Mouse (Mus musculus) heart, embryonic 10.5 days (tissue): Measurements from ENCODE around the gene 3110009E18Rik. TPM values are rescaled to one million over a fixed set of nuclear protein-coding genes. Genes with fewer than 3 reads are reported as not detected.

Source experiments
- DNase-seq: peaks from one replicate; pipeline ENCODE4 v3.0.0-alpha.2; 2017; ENCODE audit warnings: low spot score
- H3K27ac ChIP-seq: fragments of 300-500 bp; sonication (generic); 2 replicates; pipeline ENCODE4 v1.5.1; 2016; ENCODE audit warnings: mild to moderate bottlenecking
- H3K27me3 ChIP-seq: fragments of 300-500 bp; sonication (generic); 2 replicates; pipeline ENCODE4 v1.6.1; 2016; ENCODE audit warnings: mild to moderate bottlenecking; ENCODE audit not compliant: poor library complexity, insufficient read depth, severe bottlenecking
- H3K36me3 ChIP-seq: fragments of 300-500 bp; sonication (generic); 2 replicates; pipeline ENCODE4 v1.6.1; 2016; ENCODE audit warnings: mild to moderate bottlenecking, moderate library complexity
- H3K4me1 ChIP-seq: fragments of 300-500 bp; sonication (generic); 2 replicates; pipeline ENCODE4 v1.6.1; 2016; ENCODE audit warnings: mild to moderate bottlenecking
- H3K4me3 ChIP-seq: fragments of 300-500 bp; sonication (generic); 2 replicates; pipeline ENCODE4 v1.5.1; 2016; ENCODE audit warnings: mild to moderate bottlenecking, moderate library complexity
- H3K9me3 ChIP-seq: fragments of 300-500 bp; sonication (generic); 2 replicates; pipeline ENCODE4 v1.6.1; 2016; ENCODE audit warnings: mild to moderate bottlenecking, moderate library complexity
- WGBS: fragments of 180-500 bp; shearing (Covaris S2); methylation state at CpG from one replicate; pipeline ENCODE4 v1.1.7; 2016; 5-methylcytosine and 5-hydroxymethylcytosine counted together
- polyA plus RNA-seq: library from polyadenylated mRNA; unstranded; fragments of >200 nt; fragmentation: Nextera tagmentation; extraction: Ambion mirVana; gene quantifications from 2 replicates; pipeline ENCODE4 v1.2.1, GENCODE M21; 2016

The 3110009E18Rik gene
- polyA plus RNA-seq: 13.0 and 15.0 TPM in 2 replicates

DNA sequence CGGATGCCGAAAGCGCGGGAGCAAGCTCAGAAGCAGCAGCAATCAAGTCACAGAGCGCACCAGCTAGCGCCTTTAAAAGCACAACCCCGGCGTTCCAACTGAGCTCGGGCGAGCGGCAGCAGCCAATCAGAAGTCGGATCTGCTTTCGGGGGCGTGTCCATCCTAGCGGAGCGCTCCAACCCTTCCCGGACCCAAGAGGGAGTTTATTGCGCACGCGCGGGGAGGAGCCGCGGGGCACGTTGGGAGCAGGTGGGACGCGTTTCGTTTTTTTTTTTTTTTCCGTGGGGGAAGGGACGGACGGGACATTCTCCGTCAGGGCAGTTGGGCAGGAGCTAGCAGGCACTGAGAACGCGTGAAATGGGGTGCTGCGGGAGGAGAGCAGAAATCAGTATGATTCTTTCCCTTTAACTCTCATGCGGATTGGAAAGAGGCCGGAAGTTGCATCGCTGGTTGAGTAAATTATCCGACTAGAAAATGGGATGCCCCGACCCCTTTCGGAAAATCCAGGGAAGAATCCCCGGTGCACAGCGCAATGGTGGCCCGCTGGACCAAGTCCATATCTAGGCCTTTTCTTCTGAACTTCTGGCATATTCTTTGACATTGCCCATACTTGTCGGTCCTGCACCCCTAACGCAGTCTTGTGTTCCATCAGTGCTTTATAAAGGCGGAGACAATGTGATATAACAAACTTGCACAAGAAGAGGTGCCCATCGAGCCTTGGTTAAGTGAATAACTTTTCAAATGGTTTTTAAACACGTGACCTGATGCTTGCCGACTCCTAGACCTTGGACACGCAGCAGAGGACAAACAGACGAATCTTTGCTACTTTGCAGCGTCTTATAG is at the start of gene 3110009E18Rik, which contains the start of gene Dbi:
Gene 3110009E18Rik (plus strand): TSS at position 219 of the 843 bp plus-strand sequence.
Gene Dbi (minus strand): TSS at position 110 of the 843 bp plus-strand sequence.
- Histone ChIP-seq H3K4me1 (peaks cover 33% of the 10 kb centered on the region), H3K9me3 (no peaks in the 10 kb centered on the region), H3K27ac (peak within 1 kb of the TSS; percentile 93), H3K36me3 (peaks cover 25% of the 10 kb centered on the region), H3K27me3 (no peaks in the 10 kb centered on the region), H3K4me3 (peak within 1 kb of the TSS; percentile 74)
- DNase-seq: peak; percentile 99
- WGBS: 2% methylated on average over 52 of the region's 52 CpGs

DNA sequence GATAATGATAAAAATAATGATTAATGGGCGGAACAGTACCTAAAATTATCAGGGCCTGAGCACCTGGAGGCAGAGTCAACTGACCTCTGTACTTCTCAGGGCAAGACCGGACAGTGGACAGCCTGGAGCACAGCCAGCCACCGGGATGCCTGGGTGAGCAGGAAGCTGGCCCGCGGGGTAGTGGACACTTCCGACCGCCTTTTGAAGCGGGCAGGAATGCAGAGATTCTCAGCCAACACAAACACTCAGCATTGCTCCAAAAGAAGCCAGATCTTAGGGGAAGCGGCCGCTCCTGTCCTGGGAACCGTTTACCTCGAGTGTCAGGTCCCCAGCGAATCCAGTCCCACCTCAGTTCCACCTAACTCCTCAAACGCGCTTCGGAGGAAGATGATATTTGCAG is 48.1 kb upstream of the 3110009E18Rik start:
- DNase-seq: no peak
- Histone ChIP-seq H3K4me1 (peaks cover 53% of the 10 kb centered on the region), H3K27ac (peak overlapping the region; percentile 78; the same call in 1 of the 2 replicates), H3K27me3 (peaks cover 24% of the 10 kb centered on the region), H3K4me3 (peak overlapping the region; percentile 57), H3K36me3 (0 out of 2 replicates have a peak, but pooled peaks cover 2% of the 10 kb centered on the region), H3K9me3 (no peaks in the 10 kb centered on the region)
- 6% methylated on average over 16 of the region's 16 CpGs for WGBS

DNA sequence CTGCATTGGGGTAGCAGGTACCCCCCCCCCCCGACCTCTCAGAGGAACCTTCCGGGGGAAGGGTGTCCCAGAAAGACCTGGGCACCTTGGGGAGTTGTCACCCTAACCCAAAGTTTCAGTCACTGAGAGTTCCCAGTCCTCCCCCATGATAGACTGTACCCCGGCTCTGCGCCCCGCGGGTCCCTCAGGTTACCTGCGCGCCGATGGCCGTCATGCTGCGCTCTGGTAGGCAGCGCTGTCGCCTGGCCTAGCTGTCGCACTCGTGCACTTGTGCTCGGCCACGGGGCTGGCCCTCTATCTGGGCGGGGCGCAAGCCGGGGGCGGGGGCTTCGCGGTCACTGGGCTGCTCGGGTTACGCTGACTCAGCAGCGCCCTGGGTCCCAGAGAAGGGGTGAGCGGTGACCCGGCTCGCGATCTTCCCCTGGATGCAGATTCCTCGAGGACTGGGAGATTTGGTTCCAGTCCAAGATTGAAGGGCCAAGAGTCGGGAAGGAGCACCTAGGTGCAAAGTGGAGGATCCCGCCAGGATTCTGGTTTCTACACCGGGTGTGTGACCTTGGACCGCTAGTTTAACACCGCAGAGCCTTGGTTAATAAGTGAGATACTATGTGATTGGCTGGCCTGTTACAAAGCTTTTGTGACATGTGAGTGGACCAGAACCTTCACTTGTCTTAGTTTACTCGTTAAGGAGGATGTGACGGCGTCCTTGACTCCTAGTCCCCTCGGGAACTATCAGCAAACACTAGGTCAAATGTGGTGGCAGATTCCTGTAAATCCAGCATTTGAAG is 47.3 kb upstream of the 3110009E18Rik start, which contains the start of gene Tmem37:
Gene Tmem37 (minus strand): TSS at position 556 of the 788 bp plus-strand sequence.
- H3K36me3 ChIP-seq: no peaks in the 10 kb centered on the region
- peak within 1 kb of the TSS; percentile 57 for H3K4me3 ChIP-seq
- no peaks in the 10 kb centered on the region for H3K9me3 ChIP-seq
- peak; percentile 91 for DNase-seq
- H3K27ac ChIP-seq: peak within 1 kb of the TSS; percentile 78
- 2% methylated on average over 40 of the region's 40 CpGs for WGBS
- H3K27me3 ChIP-seq: peaks cover 24% of the 10 kb centered on the region
- peaks cover 55% of the 10 kb centered on the region for H3K4me1 ChIP-seq

DNA sequence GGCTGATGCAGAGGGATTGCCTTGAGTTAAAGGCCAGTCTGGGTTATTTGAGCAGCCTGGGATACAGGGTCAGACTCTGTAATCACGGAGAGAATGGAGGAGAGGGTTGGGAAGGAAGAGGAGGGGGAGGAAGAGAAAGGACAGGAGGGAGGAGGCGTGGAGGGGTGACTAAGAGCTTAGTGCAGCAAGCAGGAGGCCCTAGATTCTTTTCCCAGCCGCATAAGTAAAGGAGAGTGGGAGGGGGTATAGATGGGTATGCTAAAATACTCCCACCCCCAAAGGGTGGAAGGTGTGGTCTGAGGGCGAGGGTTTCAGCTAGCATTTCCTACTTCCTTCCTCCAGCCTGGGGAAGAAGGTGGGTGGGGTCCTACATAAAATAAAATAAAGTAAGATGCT is 46.7 kb upstream of the 3110009E18Rik start:
- peak overlapping the region; percentile 78 for H3K27ac ChIP-seq
- H3K4me1 ChIP-seq: peaks cover 49% of the 10 kb centered on the region
- peaks cover 24% of the 10 kb centered on the region for H3K27me3 ChIP-seq
- H3K4me3 ChIP-seq: peak overlapping the region; percentile 57
- DNase-seq: no peak
- WGBS: 19% methylated on average over 4 of the region's 4 CpGs
- H3K36me3 ChIP-seq: no peaks in the 10 kb centered on the region
- no peaks in the 10 kb centered on the region for H3K9me3 ChIP-seq

DNA sequence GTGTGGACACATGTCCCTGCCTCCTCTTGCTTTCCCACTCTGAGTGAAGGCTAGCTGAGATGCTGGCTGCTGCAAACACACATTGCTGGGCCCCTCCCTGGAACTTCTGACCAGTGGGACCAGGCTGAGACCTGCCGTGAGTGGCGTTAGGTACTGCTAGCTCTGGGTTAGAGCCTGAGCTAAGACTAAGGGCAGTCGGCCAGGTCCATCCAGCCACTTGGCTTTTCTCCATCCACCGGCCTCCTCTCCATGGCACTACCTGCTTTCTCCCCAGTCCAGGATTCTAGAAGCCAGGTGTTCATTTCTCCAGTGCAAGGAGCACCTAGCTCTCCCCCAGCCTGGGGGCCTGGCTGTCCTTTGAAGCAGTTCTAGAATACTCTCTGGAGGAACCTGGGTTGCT is 46.1 kb upstream of the 3110009E18Rik start:
- Histone ChIP-seq H3K4me1 (peaks cover 47% of the 10 kb centered on the region), H3K9me3 (no peaks in the 10 kb centered on the region), H3K4me3 (no peak overlapping the region), H3K36me3 (no peaks in the 10 kb centered on the region), H3K27me3 (peaks cover 24% of the 10 kb centered on the region), H3K27ac (peak overlapping the region; percentile 30)
- no peak for DNase-seq
- 78% methylated on average over 4 of the region's 4 CpGs for WGBS

DNA sequence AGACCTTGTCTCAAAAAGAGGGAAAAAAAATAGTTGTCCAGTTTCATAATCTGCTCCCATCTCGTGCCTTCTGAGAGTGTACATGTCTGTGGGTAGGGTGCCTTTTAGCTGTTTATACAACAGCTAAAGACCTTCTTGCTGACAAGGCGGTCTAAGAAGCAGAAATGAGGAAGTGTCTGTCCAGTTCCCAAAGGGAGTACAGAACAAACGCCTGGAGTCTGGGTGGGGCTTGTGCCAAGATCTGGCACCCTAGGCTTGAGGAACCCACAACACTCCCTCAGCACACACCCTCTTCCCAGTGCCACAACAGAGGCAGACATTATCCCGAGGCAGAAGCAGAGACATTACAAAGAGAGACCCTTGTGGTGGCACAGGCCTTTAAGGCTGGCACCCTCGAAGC is 45.5 kb upstream of the 3110009E18Rik start:
- Histone ChIP-seq H3K4me1 (peaks cover 44% of the 10 kb centered on the region), H3K4me3 (no peak overlapping the region), H3K36me3 (no peaks in the 10 kb centered on the region), H3K9me3 (no peaks in the 10 kb centered on the region), H3K27me3 (peaks cover 24% of the 10 kb centered on the region), H3K27ac (no peak overlapping the region)
- no peak for DNase-seq
- WGBS: 76% methylated on average over 5 of the region's 5 CpGs

DNA sequence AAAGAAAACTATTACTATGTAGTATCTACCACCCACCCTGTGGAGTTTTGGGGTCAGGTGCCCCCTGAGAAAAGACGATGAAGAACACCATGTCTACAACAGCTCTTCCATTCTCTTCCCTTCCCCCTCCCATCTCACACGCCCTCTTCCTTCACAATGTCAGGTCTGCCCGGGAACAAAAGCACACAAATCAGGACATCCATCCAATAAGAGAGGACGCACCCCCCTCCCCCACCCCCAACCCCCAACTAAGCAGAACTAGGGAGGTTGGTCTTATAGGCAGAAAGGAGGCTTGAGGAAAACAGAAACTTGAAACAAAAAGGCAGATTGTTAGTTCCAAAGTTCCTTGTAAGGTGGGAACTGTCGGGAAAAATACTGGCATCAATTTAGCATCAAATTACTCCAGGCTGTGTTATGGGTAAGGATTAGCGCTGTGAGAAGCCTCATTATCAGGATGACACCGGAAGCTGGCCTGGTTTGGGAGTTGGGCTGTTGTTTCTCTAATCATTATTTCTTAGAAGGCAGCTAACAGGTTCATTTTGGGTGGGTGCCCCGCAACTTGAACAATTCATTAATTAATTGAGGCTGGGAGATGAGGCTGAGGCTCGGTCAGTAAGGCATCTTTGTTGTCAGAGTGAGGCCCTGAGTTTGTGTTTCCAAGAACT is 43.1 kb upstream of the 3110009E18Rik start:
- Histone ChIP-seq H3K36me3 (no peaks in the 10 kb centered on the region), H3K27me3 (0 out of 2 replicates have a peak, but pooled peaks cover 6% of the 10 kb centered on the region), H3K27ac (no peak overlapping the region), H3K4me1 (peaks cover 44% of the 10 kb centered on the region), H3K4me3 (no peak overlapping the region), H3K9me3 (no peaks in the 10 kb centered on the region)
- WGBS: 27% methylated on average over 9 of the region's 9 CpGs
- no peak for DNase-seq

DNA sequence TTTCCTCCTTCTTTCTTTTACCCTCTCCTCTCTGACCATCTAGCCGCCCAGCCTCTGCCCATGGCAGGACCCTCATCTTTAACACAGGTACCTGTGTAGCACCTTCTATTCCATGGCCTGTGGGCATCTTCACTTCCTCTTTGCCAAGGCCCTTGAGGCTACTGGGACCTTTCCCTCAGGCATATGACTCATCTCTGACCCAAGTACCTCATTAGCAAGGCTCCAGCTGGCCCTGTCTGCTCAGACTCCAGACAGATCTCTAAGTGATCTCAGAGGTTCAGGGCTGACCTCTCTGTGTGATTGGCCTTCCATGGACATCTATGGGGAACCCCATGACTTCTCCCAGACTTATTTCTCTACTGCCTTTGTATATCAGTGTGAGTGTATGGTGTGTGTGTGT is 40.4 kb upstream of the 3110009E18Rik start:
- no peak overlapping the region for H3K27ac ChIP-seq
- no peak for DNase-seq
- no peaks in the 10 kb centered on the region for H3K27me3 ChIP-seq
- WGBS: 81% methylated on average over 1 of the region's 1 CpGs
- H3K4me1 ChIP-seq: peaks cover 39% of the 10 kb centered on the region
- H3K4me3 ChIP-seq: no peak overlapping the region
- H3K36me3 ChIP-seq: no peaks in the 10 kb centered on the region
- no peaks in the 10 kb centered on the region for H3K9me3 ChIP-seq

DNA sequence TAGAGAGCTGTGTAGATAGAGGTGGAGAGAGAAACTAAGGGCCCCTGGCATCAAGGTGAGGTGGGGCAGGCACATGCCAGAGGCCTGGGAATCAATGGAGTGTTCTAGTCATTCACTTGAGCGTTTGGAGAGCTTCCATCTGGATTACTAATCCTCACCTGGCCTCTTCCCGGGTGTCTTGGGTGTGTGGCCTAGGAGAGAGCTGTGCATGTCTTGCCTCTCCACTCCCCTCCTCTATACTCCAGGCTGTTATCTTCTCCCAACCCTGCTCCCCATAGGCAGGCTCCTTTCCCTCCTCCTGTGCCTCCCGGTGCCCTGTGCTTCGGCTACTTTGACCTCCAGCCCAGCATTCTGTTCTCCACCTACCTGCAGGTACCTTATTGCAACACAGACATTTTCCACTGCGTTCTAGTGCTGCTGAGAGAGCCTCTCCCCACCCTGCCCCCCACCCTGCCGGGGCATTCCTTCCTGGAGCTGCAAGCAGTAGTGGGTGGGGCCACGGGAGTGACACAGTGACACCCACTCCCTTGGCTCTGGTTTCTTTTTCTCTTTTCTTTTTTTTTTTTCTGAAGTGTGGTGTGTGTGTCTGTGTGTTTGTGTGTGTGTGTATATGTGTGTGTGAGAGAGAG is 37.9 kb upstream of the 3110009E18Rik start:
- Histone ChIP-seq H3K36me3 (no peaks in the 10 kb centered on the region), H3K27ac (peak overlapping the region; percentile 78), H3K4me1 (peaks cover 34% of the 10 kb centered on the region), H3K4me3 (0 out of 2 replicates have a peak overlapping the region, but pooled peaks have one; percentile 6), H3K9me3 (no peaks in the 10 kb centered on the region), H3K27me3 (no peaks in the 10 kb centered on the region)
- no peak for DNase-seq
- 12% methylated on average over 7 of the region's 7 CpGs for WGBS

DNA sequence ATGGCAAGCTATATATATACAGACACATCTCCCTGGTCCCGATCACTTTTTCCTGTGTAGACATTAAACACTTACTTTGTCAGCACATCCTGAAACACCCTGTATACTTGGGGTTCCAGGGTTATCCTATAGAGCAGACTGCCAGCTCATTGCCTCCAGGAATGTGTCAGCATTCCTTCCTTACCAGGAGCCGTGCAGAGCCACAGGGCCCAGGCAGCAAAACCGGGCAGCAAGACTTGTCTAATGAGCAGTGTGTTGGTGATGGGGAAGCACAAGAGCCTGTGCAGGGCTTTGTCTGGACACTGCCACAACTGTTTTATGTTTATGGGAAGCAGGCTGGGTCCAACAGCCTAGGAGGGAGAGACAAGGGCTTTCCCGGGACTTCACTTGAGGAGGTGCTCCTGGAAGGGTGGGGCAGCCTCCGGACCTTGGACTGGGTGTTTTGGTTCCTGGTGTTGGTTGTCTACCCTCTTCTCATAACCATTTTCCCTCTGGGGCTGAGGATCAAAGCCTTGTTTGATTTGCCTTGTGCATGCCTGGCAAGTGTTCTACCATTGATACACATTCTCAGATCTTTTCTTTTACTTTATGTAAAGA is 37.0 kb upstream of the 3110009E18Rik start:
- Histone ChIP-seq H3K4me1 (peaks cover 31% of the 10 kb centered on the region), H3K4me3 (no peak overlapping the region), H3K27me3 (no peaks in the 10 kb centered on the region), H3K27ac (peak overlapping the region; percentile 78), H3K9me3 (no peaks in the 10 kb centered on the region), H3K36me3 (no peaks in the 10 kb centered on the region)
- DNase-seq: no peak
- WGBS: 28% methylated on average over 5 of the region's 5 CpGs

DNA sequence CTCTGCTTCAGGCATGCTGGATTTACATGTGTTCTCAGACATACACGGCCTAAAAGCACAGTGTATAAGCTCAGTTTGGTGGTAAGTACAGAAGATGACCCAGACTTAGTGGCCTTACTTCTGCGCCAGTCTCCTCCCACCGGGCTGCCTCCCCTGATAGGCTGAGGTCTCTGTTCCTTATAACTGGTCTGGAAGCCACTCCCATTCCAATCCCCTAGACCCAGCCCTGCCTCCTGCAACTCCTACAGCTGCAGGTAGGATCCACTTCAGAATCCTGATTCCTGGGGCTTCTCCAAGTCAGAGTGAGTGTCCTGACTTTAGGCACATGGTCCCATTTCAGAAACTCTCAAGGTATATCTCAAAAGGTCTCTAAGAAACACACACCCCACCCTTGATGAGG is 35.3 kb upstream of the 3110009E18Rik start:
- H3K27me3 ChIP-seq: no peaks in the 10 kb centered on the region
- peaks cover 35% of the 10 kb centered on the region for H3K4me1 ChIP-seq
- no peak overlapping the region for H3K4me3 ChIP-seq
- H3K36me3 ChIP-seq: no peaks in the 10 kb centered on the region
- no peak overlapping the region for H3K27ac ChIP-seq
- no peaks in the 10 kb centered on the region for H3K9me3 ChIP-seq
- DNase-seq: no peak
- WGBS: 58% methylated on average over 3 of the region's 3 CpGs

DNA sequence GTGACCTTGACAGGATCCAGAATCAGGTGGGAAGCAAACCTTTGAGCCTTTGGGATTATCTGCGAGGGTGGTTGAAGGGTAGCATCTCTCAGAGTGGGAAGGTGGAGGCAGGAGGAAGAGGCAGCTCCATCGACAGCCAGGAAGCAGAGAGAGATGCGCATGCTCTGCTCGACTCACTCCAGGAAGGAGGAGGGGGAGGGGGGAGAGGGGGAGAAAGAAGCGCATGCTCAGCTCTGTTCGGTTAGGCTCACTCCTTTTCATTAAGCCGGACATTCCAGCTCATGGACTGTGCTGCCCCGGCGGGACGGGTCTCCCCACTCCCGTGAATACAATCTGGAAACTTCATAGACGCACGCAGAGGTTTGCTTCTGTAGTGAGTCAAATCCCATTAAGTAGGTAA is 34.3 kb upstream of the 3110009E18Rik start:
- Histone ChIP-seq H3K9me3 (no peaks in the 10 kb centered on the region), H3K27ac (no peak overlapping the region), H3K4me1 (peaks cover 40% of the 10 kb centered on the region), H3K27me3 (no peaks in the 10 kb centered on the region), H3K36me3 (no peaks in the 10 kb centered on the region), H3K4me3 (no peak overlapping the region)
- DNase-seq: no peak
- 56% methylated on average over 13 of the region's 13 CpGs for WGBS
